Mouse (Mus musculus) monocyte, adult 5-6 weeks (primary cell): ENCODE measurements around the gene Enthd1. TPM values are rescaled to one million over a fixed set of nuclear protein-coding genes. Genes with fewer than 3 reads are reported as not detected.
"Not testable (repeated sequence)": the region's sequence is repeated elsewhere in the genome, so short reads cannot be mapped to it uniquely, and the experiment has no call there.

Experiments used
- ATAC-seq: fragments of 153-309, 156-312 bp; replicated peaks from 2 replicates; pipeline ENCODE4 v1.8.0; 2017; ENCODE audit warnings: mild to moderate bottlenecking; ENCODE audit not compliant: low TSS enrichment, insufficient number of reproducible peaks, severe bottlenecking, poor library complexity, low FRiP score
- total RNA-seq: library from RNA; stranded (forward); fragments of 200-1000, 200-491, 200-594 nt; gene quantifications from 3 replicates; pipeline ENCODE4 v1.2.3, GENCODE M21; 2017

Gene Enthd1
- total RNA-seq: not detected in 3 replicates

GRCm38 (mm10) chr15:80565106-80565665, at the start of gene Enthd1:
Enthd1 (minus strand) TSS chr15:80565156.
- ATAC-seq: no peak

DNA sequence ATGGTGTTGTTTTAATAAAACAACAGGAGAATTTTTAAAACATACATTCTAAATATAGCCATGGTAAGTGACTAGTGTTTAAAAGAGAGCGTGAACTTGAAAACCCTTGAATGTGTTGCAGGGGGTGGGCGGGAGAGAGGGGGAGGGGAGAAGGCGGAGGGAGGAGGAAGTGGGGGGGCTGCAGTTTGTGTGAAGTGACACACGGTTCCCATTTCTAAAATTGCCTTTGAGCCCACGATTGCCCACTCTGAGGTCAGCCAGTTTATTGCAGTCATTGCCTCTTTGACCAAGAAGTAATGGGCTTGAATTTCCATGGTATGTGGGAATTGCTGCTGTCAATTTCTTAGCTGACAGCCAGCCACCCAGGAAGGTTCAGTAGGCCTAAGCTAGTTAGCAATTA, 48.9 kb upstream of the Enthd1 start:
- 0 out of 2 replicates have a peak, but pooled peaks have one; percentile 13 for ATAC-seq

- ATAC-seq: no peak
Measured at GRCm38 (mm10) chr15:80611478-80611877, 46.5 kb upstream of the Enthd1 start.

DNA sequence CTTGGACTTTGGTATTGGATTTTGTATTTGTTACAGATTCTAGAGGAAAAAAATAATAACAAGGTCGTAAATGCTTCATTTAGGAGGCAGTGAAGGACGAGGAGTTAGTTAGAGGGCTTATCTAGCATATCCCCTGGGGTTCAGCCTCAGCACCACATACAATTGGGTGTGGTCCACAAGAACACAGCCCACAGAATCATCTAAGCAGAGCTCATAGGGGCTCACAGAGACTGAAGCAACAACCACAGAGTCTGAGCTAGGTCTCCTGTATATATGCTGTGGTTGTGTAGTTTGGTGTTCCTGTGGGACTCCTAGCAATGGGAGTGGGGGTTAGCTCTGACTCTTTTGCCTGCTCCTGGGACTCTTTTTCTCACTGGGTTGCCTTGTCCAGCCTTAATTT, 45.4 kb upstream of the Enthd1 start:
- ATAC-seq: no peak

DNA sequence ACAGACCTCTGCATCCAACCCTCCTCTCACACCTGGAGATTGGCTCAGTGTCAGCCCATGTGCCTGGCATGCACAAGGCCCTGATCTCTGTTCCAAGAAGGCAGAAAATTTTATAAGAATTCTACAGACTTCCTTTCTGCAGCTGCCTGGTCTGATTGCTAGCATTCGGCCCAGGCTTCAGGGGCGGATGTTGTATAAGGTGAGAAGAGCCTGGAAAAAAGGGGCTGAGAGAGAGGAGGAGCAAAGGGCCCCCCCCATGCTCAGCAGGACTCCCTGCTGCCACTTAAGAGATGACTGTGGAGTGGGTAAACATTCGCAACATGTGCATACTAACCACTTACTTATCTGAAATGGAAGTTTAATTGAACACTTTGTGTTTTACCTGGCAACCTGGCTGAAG, 43.0 kb upstream of the Enthd1 start:
- ATAC-seq: no peak

GRCm38 (mm10) chr15:80604026-80604425, 39.1 kb upstream of the Enthd1 start:
- ATAC-seq: no peak

DNA sequence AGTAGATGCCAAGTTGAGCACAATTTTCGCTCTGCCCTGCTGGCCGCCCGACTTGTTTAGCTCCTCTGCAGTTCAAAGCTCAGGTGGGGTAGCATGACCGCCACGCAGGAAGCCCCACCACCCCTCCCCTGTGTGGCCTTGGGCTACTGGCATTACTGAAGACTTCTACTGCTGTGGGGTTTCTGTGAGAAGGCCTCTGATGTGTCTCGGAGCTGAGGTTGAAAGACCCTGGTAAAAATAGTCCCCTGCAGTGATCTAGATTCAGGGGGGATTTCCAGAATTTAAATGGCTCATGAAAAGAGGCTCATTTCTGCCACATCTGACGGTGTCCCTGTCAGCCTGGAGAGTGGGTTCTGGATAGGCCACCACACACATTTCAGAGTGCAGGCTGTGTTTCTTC, 37.5 kb upstream of the Enthd1 start:
- no peak for ATAC-seq

- ATAC-seq: no peak
Measured at GRCm38 (mm10) chr15:80601456-80601855, 36.5 kb upstream of the Enthd1 start.

DNA sequence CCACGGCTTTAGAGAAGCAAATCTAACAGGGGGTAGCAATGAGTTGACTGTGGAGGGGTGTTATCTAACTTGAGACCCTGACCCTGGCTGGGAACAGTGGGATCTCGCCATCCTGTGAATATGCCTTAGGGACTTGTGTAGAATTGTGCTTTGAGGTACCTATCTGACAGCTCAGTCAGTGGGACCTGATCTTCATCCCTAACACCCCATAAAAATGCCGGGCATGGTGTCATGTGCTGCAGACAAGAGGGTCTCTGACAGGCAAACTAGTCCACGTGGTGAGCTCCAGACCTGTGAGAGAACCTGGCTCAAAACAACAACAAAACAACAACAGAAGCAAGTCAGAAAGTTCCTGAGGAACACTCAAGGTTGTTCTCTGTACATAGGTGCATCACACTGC, 34.9 kb upstream of the Enthd1 start:
- no peak for ATAC-seq

- peak; percentile 88 for ATAC-seq
Measured at GRCm38 (mm10) chr15:80599213-80599750, 34.3 kb upstream of the Enthd1 start.

GRCm38 (mm10) chr15:80598750-80599149, 33.8 kb upstream of the Enthd1 start:
- no peak for ATAC-seq

DNA sequence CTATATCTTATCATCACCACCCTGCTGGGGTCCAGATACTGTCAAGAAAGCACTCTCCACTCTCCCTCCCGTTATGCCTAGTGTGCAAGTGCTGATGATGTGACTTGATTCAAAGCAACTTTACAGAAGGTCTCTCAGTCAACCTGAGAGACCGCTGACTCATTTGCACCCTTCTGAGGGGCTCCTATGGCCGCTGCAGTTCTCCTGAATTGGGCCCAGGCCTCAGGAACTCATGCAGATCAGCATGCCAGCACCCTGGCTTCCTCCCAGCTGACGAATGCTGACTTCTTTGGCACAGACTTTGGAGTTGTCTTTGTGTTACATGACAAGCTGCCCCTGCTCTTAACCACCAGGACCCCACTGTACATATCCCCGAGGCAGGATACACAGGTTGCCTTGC, 28.9 kb upstream of the Enthd1 start:
- no peak for ATAC-seq

GRCm38 (mm10) chr15:80592737-80593136, 27.8 kb upstream of the Enthd1 start:
- no peak for ATAC-seq

GRCm38 (mm10) chr15:80590641-80591040, 25.7 kb upstream of the Enthd1 start:
- ATAC-seq: no peak

- no peak for ATAC-seq
Measured at GRCm38 (mm10) chr15:80586296-80586695, 21.3 kb upstream of the Enthd1 start.

GRCm38 (mm10) chr15:80582581-80583495, 17.9 kb upstream of the Enthd1 start:
- ATAC-seq: peak; percentile 96

GRCm38 (mm10) chr15:80580585-80580984, 15.6 kb upstream of the Enthd1 start:
- not testable (repeated sequence) for ATAC-seq

DNA sequence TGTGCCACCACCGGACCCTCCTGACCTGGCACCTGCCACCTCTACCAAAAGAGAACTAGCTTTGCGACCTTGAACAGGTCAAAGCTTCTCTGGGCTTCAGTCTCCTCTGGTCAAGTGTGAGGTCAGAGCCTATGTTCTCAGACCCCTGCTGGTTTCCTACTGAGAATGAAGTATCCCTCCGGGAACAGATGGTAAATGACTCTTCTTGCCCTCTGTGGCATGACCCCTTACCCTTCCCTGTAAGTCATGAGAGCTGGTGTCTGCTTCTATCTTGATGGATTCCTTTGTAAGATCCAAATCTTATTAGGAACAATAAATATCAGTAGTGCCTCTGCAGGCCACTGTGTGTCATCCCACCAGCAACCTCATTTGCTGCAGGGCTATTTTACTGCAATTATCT, 14.2 kb upstream of the Enthd1 start:
- ATAC-seq: no peak

DNA sequence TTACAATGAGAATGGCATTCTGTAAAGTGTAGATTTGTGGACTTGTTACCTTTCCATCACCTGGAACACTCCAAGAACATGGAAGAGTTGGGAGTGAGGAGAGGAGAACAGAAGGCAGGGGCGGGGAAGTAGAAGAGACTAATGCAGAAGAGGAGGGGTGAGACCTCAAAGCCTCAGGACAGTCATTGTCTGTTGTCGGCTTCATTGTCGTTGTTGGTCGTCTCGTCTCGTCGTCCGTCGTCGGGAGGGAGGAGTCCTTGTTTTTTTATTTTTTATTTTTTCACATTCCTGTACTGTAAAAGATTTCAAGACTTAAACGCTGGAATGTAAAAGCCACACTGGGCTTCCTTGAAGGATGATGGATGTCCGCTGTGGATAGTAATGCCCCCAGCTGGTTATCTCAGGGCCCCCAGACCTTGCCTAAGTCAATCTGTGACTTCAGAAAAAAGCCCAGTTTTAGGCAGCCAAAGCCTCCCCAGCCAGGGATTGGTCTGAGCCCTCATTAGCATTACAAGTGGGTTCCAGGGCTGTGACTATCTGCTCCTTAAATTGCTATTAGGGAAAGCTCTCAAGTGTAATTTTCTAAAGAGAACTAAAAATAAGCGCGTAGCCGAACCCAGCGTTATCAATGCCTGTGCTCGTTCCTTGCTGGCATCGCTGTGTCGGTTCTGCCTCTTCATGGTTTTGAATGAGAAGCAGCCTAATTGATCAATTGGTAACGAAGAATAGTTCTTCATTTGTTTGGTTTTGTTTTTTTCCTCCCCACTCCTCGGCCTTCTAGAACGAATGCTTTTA, 12.4 kb upstream of the Enthd1 start:
- ATAC-seq: no peak
